Mouse (Mus musculus): Measurements from ENCODE around the gene Ambn. TPM values are rescaled to one million over a fixed set of nuclear protein-coding genes. Genes with fewer than 3 reads are reported as not detected.
"Not testable (repeated sequence)": the region's sequence is repeated elsewhere in the genome, so short reads cannot be mapped to it uniquely, and the experiment has no call there.

Gene Ambn
- total RNA-seq (2014; fragmentation: Nextera tagmentation): not detected in 2 replicates
- total RNA-seq (2017): not detected in 2 replicates

- ATAC-seq (replicated peaks; ENCODE audit: low FRiP score, low TSS enrichment, poor library complexity, severe bottlenecking): no peak
These were observed at the start of gene Ambn for GRCm38 (mm10) chr5:88455691-88456090. Gene Ambn (plus strand): TSS chr5:88455991.

GRCm38 (mm10) chr5:88420319-88421065 is 35.3 kb upstream of the Ambn start:
- no peak for ATAC-seq (replicated peaks; ENCODE audit: low FRiP score, low TSS enrichment, poor library complexity, severe bottlenecking)

- not testable (repeated sequence) for ATAC-seq (replicated peaks; ENCODE audit: low FRiP score, low TSS enrichment, poor library complexity, severe bottlenecking)
These were observed 30.9 kb upstream of the Ambn start for GRCm38 (mm10) chr5:88424892-88425291.

GRCm38 (mm10) chr5:88426753-88427152 is 29.0 kb upstream of the Ambn start:
- ATAC-seq (replicated peaks; ENCODE audit: low FRiP score, low TSS enrichment, poor library complexity, severe bottlenecking): no peak

GRCm38 (mm10) chr5:88467471-88467870 is 11.7 kb downstream of the Ambn start:
- no peak for ATAC-seq (replicated peaks; ENCODE audit: low FRiP score, low TSS enrichment, poor library complexity, severe bottlenecking)

GRCm38 (mm10) chr5:88468807-88469704 is 13.3 kb downstream of the Ambn start:
- ATAC-seq (replicated peaks; ENCODE audit: low FRiP score, low TSS enrichment, poor library complexity, severe bottlenecking): no peak

GRCm38 (mm10) chr5:88487675-88488074 is 31.9 kb downstream of the Ambn start, which contains the start of gene Enam:
Gene Enam (plus strand): TSS chr5:88487975.
- no peak for ATAC-seq (replicated peaks; ENCODE audit: low FRiP score, low TSS enrichment, poor library complexity, severe bottlenecking)

- ATAC-seq (replicated peaks; ENCODE audit: low FRiP score, low TSS enrichment, poor library complexity, severe bottlenecking): no peak
These were observed 33.2 kb downstream of the Ambn start for GRCm38 (mm10) chr5:88489004-88489403.

GRCm38 (mm10) chr5:88491111-88491510 is 35.3 kb downstream of the Ambn start:
- ATAC-seq (replicated peaks; ENCODE audit: low FRiP score, low TSS enrichment, poor library complexity, severe bottlenecking): no peak

GRCm38 (mm10) chr5:88499781-88500180 is 44.0 kb downstream of the Ambn start:
- no peak for ATAC-seq (replicated peaks; ENCODE audit: low FRiP score, low TSS enrichment, poor library complexity, severe bottlenecking)

GRCm38 (mm10) chr5:88508555-88508954 is 52.8 kb downstream of the Ambn start:
- no peak for ATAC-seq (replicated peaks; ENCODE audit: low FRiP score, low TSS enrichment, poor library complexity, severe bottlenecking)

GRCm38 (mm10) chr5:88508990-88509389 is 53.2 kb downstream of the Ambn start:
- no peak for ATAC-seq (replicated peaks; ENCODE audit: low FRiP score, low TSS enrichment, poor library complexity, severe bottlenecking)

Other genes starting within 250 kb of the Ambn start
- gene Gm7714, start 187.1 kb upstream of the Ambn start, total RNA-seq (2014; fragmentation: Nextera tagmentation): not detected in 2 replicates
- not detected in 2 replicates for gene Gm7714, start 187.1 kb upstream of the Ambn start, total RNA-seq (2017)
- gene Prol1, start 138.7 kb upstream of the Ambn start, total RNA-seq (2014; fragmentation: Nextera tagmentation): not detected in 2 replicates
- not detected in 2 replicates for gene Prol1, start 138.7 kb upstream of the Ambn start, total RNA-seq (2017)
- gene Amtn, start 79.9 kb upstream of the Ambn start, total RNA-seq (2014; fragmentation: Nextera tagmentation): not detected in 2 replicates
- not detected in 2 replicates for gene Amtn, start 79.9 kb upstream of the Ambn start, total RNA-seq (2017)
- not detected in 2 replicates for gene Enam, start 32.0 kb downstream of the Ambn start, total RNA-seq (2014; fragmentation: Nextera tagmentation)
- not detected in 2 replicates for gene Enam, start 32.0 kb downstream of the Ambn start, total RNA-seq (2017)
- gene Jchain, start 71.9 kb downstream of the Ambn start, total RNA-seq (2014; fragmentation: Nextera tagmentation): not detected in 2 replicates
- gene Jchain, start 71.9 kb downstream of the Ambn start, total RNA-seq (2017): 1.9 TPM in 1 of 2 replicates, not detected in the other
- gene Utp3, start 98.5 kb downstream of the Ambn start, total RNA-seq (2014; fragmentation: Nextera tagmentation): 59.1 and 76.3 TPM in 2 replicates
- gene Utp3, start 98.5 kb downstream of the Ambn start, total RNA-seq (2017): 70.4 and 72.5 TPM in 2 replicates
- 3.8 and 11.4 TPM in 2 replicates for gene Rufy3, start 109.0 kb downstream of the Ambn start, total RNA-seq (2014; fragmentation: Nextera tagmentation)
- 6.2 and 12.3 TPM in 2 replicates for gene Rufy3, start 109.0 kb downstream of the Ambn start, total RNA-seq (2017)
- gene Grsf1, start 220.2 kb downstream of the Ambn start, total RNA-seq (2014; fragmentation: Nextera tagmentation): 65.0 and 69.2 TPM in 2 replicates
- gene Grsf1, start 220.2 kb downstream of the Ambn start, total RNA-seq (2017): 106 and 108 TPM in 2 replicates